Mouse (Mus musculus): ENCODE data around the gene Trim62. TPM values are rescaled to one million over a fixed set of nuclear protein-coding genes. Genes with fewer than 3 reads are reported as not detected.

Trim62 gene
- total and polyA plus RNA-seq, 2 experiments from 2014 or later, result 0.87 to 1.1 TPM

- no peaks in the 10 kb centered on the region; the same call in 1 of the 2 replicates for H3K36me3 ChIP-seq (replicated peaks; ENCODE audit: control insufficient read depth, insufficient read depth, low read length)
- H3K4me2 ChIP-seq (ENCODE audit: low read depth, low read length), result no peak overlapping the region
- no peak overlapping the region for H3K27ac ChIP-seq (ENCODE audit: low read depth)
- H3K4me3 ChIP-seq (ENCODE audit: low read depth, low read length), result no peak overlapping the region
- H3K4me1 ChIP-seq (ENCODE audit: control insufficient read depth, insufficient read depth), result no peaks in the 10 kb centered on the region
- H3K9me3 ChIP-seq (replicated peaks; ENCODE audit: control insufficient read depth, low read length), result no peaks in the 10 kb centered on the region
- TF ChIP-seq EP300 (IDR thresholded peaks at IDR 0.05; ENCODE audit: low read depth) (no peak), CTCF (IDR thresholded peaks at IDR 0.05; ENCODE audit: low read depth) (no peak)
- 77% methylated on average over 12 of the region's 12 CpGs for WGBS
- no peak for DNase-seq (ENCODE audit: low spot score)
- peaks cover 7% of the 10 kb centered on the region; the same call in 1 of the 2 replicates for H3K27me3 ChIP-seq (ENCODE audit: control insufficient read depth, insufficient read depth, low read length)
- no peak overlapping the region for H3K9ac ChIP-seq (replicated peaks; ENCODE audit: low read depth, low read length)
- ATAC-seq (ENCODE audit: insufficient read depth, low read depth), result no peak
Measured at GRCm38 (mm10) chr4:128889752-128890630, 6.6 kb downstream of the Trim62 start.

GRCm38 (mm10) chr4:128891157-128891556 is 7.8 kb downstream of the Trim62 start:
- no peak overlapping the region for H3K27ac ChIP-seq (ENCODE audit: low read depth)
- H3K4me1 ChIP-seq (ENCODE audit: control insufficient read depth, insufficient read depth), result no peaks in the 10 kb centered on the region
- peaks cover 7% of the 10 kb centered on the region; the same call in 1 of the 2 replicates for H3K27me3 ChIP-seq (ENCODE audit: control insufficient read depth, insufficient read depth, low read length)
- H3K4me2 ChIP-seq (ENCODE audit: low read depth, low read length), result no peak overlapping the region
- WGBS, result 8% methylated on average over 1 of the region's 1 CpGs
- ATAC-seq (ENCODE audit: insufficient read depth, low read depth), result peak; percentile 67
- no peak overlapping the region for H3K4me3 ChIP-seq (ENCODE audit: low read depth, low read length)
- H3K9ac ChIP-seq (replicated peaks; ENCODE audit: low read depth, low read length), result no peak overlapping the region
- H3K36me3 ChIP-seq (replicated peaks; ENCODE audit: control insufficient read depth, insufficient read depth, low read length), result no peaks in the 10 kb centered on the region
- DNase-seq (ENCODE audit: low spot score), result peak; percentile 51
- TF ChIP-seq EP300 (IDR thresholded peaks at IDR 0.05; ENCODE audit: low read depth) (no peak), CTCF (IDR thresholded peaks at IDR 0.05; ENCODE audit: low read depth) (no peak)
- H3K9me3 ChIP-seq (replicated peaks; ENCODE audit: control insufficient read depth, low read length), result no peaks in the 10 kb centered on the region

- no peak for DNase-seq (ENCODE audit: low spot score)
- no peak overlapping the region for H3K9ac ChIP-seq (replicated peaks; ENCODE audit: low read depth, low read length)
- 72% methylated on average over 6 of the region's 6 CpGs for WGBS
- H3K27me3 ChIP-seq (ENCODE audit: control insufficient read depth, insufficient read depth, low read length), result 0 out of 2 replicates have a peak, but pooled peaks cover 2% of the 10 kb centered on the region
- no peaks in the 10 kb centered on the region for H3K9me3 ChIP-seq (replicated peaks; ENCODE audit: control insufficient read depth, low read length)
- TF ChIP-seq CTCF (IDR thresholded peaks at IDR 0.05; ENCODE audit: low read depth), result no peak
- TF ChIP-seq EP300 (IDR thresholded peaks at IDR 0.05; ENCODE audit: low read depth), result no peak
- no peak for ATAC-seq (ENCODE audit: insufficient read depth, low read depth)
- H3K36me3 ChIP-seq (replicated peaks; ENCODE audit: control insufficient read depth, insufficient read depth, low read length), result no peaks in the 10 kb centered on the region
- no peak overlapping the region for H3K27ac ChIP-seq (ENCODE audit: low read depth)
- no peak overlapping the region for H3K4me2 ChIP-seq (ENCODE audit: low read depth, low read length)
- no peak overlapping the region for H3K4me3 ChIP-seq (ENCODE audit: low read depth, low read length)
- H3K4me1 ChIP-seq (ENCODE audit: control insufficient read depth, insufficient read depth), result no peaks in the 10 kb centered on the region
Measured at GRCm38 (mm10) chr4:128891746-128892145, 8.4 kb downstream of the Trim62 start.

GRCm38 (mm10) chr4:128892188-128892587 is 8.8 kb downstream of the Trim62 start:
- H3K4me3 ChIP-seq (ENCODE audit: low read depth, low read length), result no peak overlapping the region
- no peak overlapping the region for H3K9ac ChIP-seq (replicated peaks; ENCODE audit: low read depth, low read length)
- no peak overlapping the region for H3K27ac ChIP-seq (ENCODE audit: low read depth)
- TF ChIP-seq CTCF (IDR thresholded peaks at IDR 0.05; ENCODE audit: low read depth), result no peak
- TF ChIP-seq EP300 (IDR thresholded peaks at IDR 0.05; ENCODE audit: low read depth), result no peak
- H3K27me3 ChIP-seq (ENCODE audit: control insufficient read depth, insufficient read depth, low read length), result no peaks in the 10 kb centered on the region
- DNase-seq (ENCODE audit: low spot score) (no peak), ATAC-seq (ENCODE audit: insufficient read depth, low read depth) (no peak)
- H3K4me2 ChIP-seq (ENCODE audit: low read depth, low read length), result no peak overlapping the region
- H3K4me1 ChIP-seq (ENCODE audit: control insufficient read depth, insufficient read depth), result no peaks in the 10 kb centered on the region
- no peaks in the 10 kb centered on the region for H3K36me3 ChIP-seq (replicated peaks; ENCODE audit: control insufficient read depth, insufficient read depth, low read length)
- 88% methylated on average over 6 of the region's 6 CpGs for WGBS
- no peaks in the 10 kb centered on the region for H3K9me3 ChIP-seq (replicated peaks; ENCODE audit: control insufficient read depth, low read length)

GRCm38 (mm10) chr4:128894112-128894511 is 10.7 kb downstream of the Trim62 start:
- DNase-seq (ENCODE audit: low spot score) (no peak), ATAC-seq (ENCODE audit: insufficient read depth, low read depth) (no peak)
- WGBS, result 68% methylated on average over 12 of the region's 12 CpGs
- H3K27ac ChIP-seq (ENCODE audit: low read depth), result no peak overlapping the region
- H3K9ac ChIP-seq (replicated peaks; ENCODE audit: low read depth, low read length), result no peak overlapping the region
- H3K4me2 ChIP-seq (ENCODE audit: low read depth, low read length), result no peak overlapping the region
- peaks cover 9% of the 10 kb centered on the region; the same call in 1 of the 2 replicates for H3K4me1 ChIP-seq (ENCODE audit: control insufficient read depth, insufficient read depth)
- no peak for TF ChIP-seq EP300 (IDR thresholded peaks at IDR 0.05; ENCODE audit: low read depth)
- no peak for TF ChIP-seq CTCF (IDR thresholded peaks at IDR 0.05; ENCODE audit: low read depth)
- H3K9me3 ChIP-seq (replicated peaks; ENCODE audit: control insufficient read depth, low read length), result no peaks in the 10 kb centered on the region
- H3K4me3 ChIP-seq (ENCODE audit: low read depth, low read length), result no peak overlapping the region
- no peaks in the 10 kb centered on the region for H3K27me3 ChIP-seq (ENCODE audit: control insufficient read depth, insufficient read depth, low read length)
- H3K36me3 ChIP-seq (replicated peaks; ENCODE audit: control insufficient read depth, insufficient read depth, low read length), result no peaks in the 10 kb centered on the region

Data from heart, postnatal 0 days (tissue).